Mouse (Mus musculus): ENCODE measurements at regions not wholly inside any gene's neighbourhood (a gene's known extent, or its start where the extent isn't known, plus 50 kb on each side); places are given as distances from the start of the nearest gene placed in this dataset.

GRCm38 (mm10) chr9:23045486-23045885 is 177.4 kb upstream of the Bmper start:
- in situ Hi-C loops (cut with MboI; ENCODE audit: low pct_unique_long_range_greater_than_20kb in 1 of 2, low sequenced_read_pairs in 2 of 2, unreplicated experiment in 1 of 2): no loop called here

GRCm38 (mm10) chr9:23050751-23051150 is 172.1 kb upstream of the Bmper start:
- in situ Hi-C loops (cut with MboI; ENCODE audit: low pct_unique_long_range_greater_than_20kb in 1 of 2, low sequenced_read_pairs in 2 of 2, unreplicated experiment in 1 of 2): no loop called here

DNA sequence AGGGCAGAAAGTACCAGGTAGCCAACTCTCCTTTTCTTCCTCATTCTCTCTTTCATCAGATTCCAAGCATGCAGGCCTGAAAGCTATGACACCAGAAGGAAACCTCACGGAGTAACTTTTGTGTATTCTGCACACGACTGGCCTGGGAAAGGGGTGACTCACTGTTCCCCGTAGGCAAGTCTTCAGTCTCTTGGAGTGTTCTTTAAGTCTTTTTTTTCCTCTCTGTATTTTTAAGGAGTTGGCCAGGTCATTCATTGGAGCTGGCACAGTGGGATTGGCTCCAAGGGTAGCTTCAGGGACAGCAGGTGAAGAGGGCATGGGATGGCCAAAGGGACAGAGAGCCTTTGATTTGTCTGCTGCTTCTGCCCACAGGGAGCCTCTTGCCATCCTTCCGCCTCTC is 163.3 kb upstream of the Bmper start:
- in situ Hi-C loops (cut with MboI; ENCODE audit: low pct_unique_long_range_greater_than_20kb in 1 of 2, low sequenced_read_pairs in 2 of 2, unreplicated experiment in 1 of 2): no loop called here

- in situ Hi-C loops (cut with MboI; ENCODE audit: low pct_unique_long_range_greater_than_20kb in 1 of 2, low sequenced_read_pairs in 2 of 2, unreplicated experiment in 1 of 2): no loop called here
Measured at GRCm38 (mm10) chr9:23060526-23060925, 162.3 kb upstream of the Bmper start.

DNA sequence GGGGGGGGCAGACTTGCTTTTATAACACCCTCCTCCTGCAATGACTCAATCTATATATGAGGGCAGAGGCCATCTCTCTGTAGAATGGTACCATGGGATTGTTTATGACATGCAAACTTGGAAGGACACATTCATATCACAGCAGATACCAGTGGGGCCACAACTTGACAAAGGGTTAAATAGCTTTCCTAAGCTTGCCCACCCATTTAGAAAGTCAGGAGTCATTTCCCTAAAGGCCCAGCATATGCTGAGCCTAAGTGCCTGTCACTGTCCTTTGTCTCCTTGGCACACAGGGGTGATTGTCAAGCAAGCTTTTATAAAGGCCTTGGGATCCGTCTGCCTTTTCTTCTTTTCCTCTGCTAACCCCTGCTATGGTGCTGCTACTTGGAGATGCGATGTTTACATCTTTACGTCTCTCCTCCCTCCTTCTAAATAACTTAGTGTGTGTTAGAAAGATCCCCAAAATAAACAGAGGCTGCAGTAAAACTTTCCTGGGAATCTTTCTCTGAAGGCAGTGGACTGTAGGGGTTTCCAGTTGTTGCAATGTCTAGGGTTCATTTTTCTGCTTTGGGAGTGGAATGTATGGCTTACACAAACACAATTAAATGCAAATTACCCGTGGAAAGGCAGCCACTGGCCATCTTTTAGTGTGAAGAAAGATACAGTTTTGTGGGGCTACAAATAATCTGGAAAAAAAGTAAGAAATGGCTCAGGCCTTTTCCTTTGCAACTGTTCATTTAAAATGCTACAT is 161.5 kb upstream of the Bmper start:
- in situ Hi-C loops (cut with MboI; ENCODE audit: low pct_unique_long_range_greater_than_20kb in 1 of 2, low sequenced_read_pairs in 2 of 2, unreplicated experiment in 1 of 2): no loop called here

DNA sequence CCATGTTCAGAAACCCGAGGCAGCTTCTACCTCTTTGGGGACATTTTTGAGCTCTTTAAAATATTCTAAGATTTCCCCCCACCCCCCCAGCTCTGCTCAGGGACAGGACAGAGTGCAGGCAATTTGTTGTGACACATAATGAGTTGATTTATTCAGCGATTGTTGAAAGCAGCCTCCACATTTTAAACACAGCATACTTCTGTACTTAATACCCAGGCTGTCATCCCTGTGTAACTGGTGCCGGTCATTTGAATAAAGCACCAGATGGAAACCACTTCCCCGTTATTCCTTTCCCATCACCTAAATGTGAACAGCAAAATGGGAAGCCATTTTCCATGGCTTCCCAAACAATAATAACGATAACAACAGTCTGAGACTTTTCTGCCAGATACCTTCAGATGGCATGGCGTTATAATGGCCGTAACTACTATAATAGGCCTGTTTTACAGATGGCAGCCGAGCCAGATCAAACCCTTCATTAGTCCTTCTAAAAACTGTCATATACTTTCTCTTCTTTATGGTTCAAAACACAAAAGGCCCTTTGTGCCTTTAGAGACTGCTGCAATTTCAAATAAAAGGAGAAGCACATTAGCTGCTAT is 160.7 kb upstream of the Bmper start:
- in situ Hi-C loops (cut with MboI; ENCODE audit: low pct_unique_long_range_greater_than_20kb in 1 of 2, low sequenced_read_pairs in 2 of 2, unreplicated experiment in 1 of 2): no loop called here

DNA sequence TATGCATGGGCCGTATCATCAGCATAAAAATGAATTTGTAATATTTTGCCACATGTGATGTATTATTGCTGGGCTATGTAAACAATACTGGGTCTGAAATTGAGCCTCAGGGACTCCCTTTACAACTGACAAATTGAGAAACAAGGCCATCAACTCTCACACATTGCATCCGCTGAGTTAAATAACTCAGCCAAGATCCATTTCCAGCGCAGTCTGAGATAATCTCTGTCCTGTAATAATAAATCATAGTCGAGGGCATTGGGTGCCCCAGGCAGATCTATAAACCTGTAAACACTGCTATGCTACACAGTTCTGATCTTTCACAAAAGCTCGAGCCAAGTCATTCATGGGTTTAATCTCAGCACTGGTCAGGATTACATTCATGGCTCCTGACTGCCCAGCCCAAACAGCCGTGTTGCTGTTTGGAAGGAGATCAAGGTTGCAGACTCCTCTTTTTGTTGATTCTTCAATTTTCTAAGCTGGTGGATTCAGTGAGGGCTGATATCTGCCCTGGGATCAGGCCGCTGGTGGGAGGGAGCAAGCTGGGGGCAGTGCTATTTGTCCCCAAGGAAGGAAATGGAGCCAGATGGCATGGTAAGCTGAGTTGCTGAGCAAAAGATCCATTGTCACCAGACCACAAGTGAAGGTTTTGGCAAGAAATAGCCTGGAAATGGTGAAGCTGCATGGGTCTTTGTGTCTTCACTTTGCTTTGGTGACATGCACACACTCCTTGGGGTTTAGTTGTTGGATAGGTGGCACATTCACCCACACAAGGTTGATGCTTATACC is 160.0 kb upstream of the Bmper start:
- in situ Hi-C loops (cut with MboI; ENCODE audit: low pct_unique_long_range_greater_than_20kb in 1 of 2, low sequenced_read_pairs in 2 of 2, unreplicated experiment in 1 of 2): no loop called here

- in situ Hi-C loops (cut with MboI; ENCODE audit: low pct_unique_long_range_greater_than_20kb in 1 of 2, low sequenced_read_pairs in 2 of 2, unreplicated experiment in 1 of 2): no loop called here
Measured at GRCm38 (mm10) chr9:23064001-23064400, 158.9 kb upstream of the Bmper start.

DNA sequence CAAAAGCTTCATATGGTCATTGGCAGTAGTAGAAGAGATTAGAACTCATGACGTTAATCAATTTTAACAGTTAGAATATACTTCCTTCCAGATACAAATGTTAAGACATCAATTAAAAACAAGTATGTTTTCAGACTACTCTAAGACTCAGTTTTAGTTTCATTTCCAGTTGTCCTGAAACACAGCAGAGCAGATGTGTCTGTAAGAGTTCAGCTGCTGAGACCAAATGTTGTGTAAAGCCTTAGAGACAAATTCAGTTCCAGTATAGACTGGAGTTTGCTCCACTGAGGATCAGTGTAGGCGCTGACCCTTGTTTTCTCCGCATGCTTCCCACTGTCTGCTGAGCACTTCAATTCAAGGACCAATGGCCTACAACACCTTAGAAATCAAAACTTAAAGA is 158.1 kb upstream of the Bmper start:
- in situ Hi-C loops (cut with MboI; ENCODE audit: low pct_unique_long_range_greater_than_20kb in 1 of 2, low sequenced_read_pairs in 2 of 2, unreplicated experiment in 1 of 2): no loop called here

DNA sequence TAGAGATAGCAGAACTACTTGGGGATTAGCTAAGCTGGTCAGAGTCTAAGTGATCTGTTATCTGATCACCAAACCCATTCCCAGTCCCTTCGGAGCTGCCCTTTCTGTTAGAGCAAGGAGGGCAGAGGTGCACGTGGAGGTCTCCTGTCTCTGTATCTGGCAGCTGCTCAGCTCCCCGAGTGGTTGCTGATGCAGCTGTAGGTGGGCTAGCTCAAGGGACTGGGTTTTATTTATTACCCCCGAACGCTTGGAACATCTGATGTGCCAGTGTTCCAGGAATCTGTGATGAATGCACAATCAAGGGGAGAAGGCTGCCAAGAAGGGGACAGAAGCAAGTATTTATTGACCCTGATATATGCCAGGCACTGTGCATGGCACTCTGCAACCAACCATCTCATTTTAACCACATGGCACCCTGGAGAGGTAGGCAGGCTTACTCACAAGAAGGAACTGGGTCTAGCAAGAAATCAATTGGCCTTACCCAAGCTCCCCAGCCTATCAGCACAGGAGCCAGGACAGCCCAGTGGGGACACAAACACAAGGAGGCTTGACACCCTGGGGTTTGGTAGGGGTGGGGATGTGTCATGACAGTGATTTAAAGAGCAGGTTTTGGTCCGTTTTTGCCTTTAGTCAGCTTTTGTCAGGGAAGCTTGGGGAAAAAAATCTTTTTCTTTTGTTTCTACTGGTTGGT is 154.6 kb upstream of the Bmper start:
- in situ Hi-C loops (cut with MboI; ENCODE audit: low pct_unique_long_range_greater_than_20kb in 1 of 2, low sequenced_read_pairs in 2 of 2, unreplicated experiment in 1 of 2): no loop called here

DNA sequence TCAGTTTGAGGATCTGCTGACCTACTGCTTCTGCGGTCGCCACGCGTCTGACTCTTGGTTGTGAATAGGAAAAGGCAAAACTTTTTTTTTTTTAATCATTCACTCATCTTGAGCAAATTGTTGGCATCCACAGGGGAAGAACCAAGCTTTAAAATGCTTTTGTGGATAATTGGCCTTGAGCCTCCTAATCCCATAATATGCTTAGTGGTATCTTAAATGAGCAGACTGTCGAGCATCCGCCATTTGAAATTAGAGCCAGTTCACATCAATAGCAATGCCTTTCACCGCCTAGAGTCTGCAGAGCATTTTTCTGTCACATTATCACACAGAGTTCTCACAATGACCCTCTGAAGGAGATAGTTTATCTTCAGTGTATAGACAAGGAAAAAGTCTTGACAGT is 153.7 kb upstream of the Bmper start:
- in situ Hi-C loops (cut with MboI; ENCODE audit: low pct_unique_long_range_greater_than_20kb in 1 of 2, low sequenced_read_pairs in 2 of 2, unreplicated experiment in 1 of 2): no loop called here

- in situ Hi-C loops (cut with MboI; ENCODE audit: low pct_unique_long_range_greater_than_20kb in 1 of 2, low sequenced_read_pairs in 2 of 2, unreplicated experiment in 1 of 2): no loop called here
Measured at GRCm38 (mm10) chr9:23071006-23071405, 151.9 kb upstream of the Bmper start.

GRCm38 (mm10) chr9:23072741-23073140 is 150.1 kb upstream of the Bmper start:
- in situ Hi-C loops (cut with MboI; ENCODE audit: low pct_unique_long_range_greater_than_20kb in 1 of 2, low sequenced_read_pairs in 2 of 2, unreplicated experiment in 1 of 2): no loop called here

- in situ Hi-C loops (cut with MboI; ENCODE audit: low pct_unique_long_range_greater_than_20kb in 1 of 2, low sequenced_read_pairs in 2 of 2, unreplicated experiment in 1 of 2): no loop called here
Measured at GRCm38 (mm10) chr9:23083562-23083961, 139.3 kb upstream of the Bmper start.

GRCm38 (mm10) chr9:23089339-23089738 is 133.5 kb upstream of the Bmper start:
- in situ Hi-C loops (cut with MboI; ENCODE audit: low pct_unique_long_range_greater_than_20kb in 1 of 2, low sequenced_read_pairs in 2 of 2, unreplicated experiment in 1 of 2): no loop called here

DNA sequence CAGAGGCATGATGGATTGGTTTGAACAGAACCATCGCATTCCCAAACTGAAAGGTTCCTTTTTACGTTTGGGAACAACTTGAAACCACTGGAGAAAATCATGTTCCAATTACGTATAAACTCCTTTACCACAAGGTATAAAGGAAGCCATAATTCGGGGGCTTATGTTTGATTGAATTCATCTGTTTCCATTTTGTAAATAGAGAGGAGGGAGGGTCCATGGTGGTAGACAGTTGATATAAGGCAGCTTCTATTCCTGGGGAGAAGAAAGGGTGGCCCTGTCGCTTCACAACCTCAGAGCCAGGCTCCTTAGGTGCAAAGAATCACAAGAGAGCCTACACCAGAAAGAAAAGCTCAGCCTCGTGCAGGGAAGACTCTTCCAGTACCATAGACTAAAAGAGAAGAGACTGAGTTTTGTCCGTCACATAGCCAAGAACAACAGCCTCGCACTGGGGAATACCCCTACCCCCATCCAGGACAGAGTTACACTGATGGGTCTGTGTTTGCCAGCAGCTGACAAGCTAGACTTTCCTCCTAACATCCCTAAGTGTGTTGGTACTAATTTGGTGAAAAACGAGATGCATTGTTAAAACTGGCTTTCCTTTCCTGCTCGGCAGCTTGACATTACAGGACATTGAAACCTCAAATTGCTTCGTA is 125.6 kb upstream of the Bmper start:
- in situ Hi-C loops (cut with MboI; ENCODE audit: low pct_unique_long_range_greater_than_20kb in 1 of 2, low sequenced_read_pairs in 2 of 2, unreplicated experiment in 1 of 2): no loop called here

DNA sequence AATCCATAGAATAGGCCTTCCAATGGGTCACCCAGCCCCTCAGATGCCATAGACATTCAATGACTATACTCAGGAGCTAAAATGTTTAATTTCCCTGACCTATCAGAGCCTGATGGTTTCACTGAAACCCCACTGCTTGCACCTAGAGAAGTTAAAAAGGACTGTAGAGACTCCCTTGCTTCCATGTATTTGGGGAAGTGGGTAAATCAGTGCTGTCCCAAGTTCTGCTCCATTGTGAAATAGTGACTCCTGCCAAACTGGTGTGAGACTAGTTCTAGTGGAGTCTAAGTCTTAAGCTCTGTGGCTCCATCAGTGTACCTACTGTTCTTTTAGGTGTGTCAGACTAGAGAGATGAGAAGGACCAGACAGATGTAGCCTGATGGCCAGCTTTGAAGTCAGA is 121.3 kb upstream of the Bmper start:
- in situ Hi-C loops (cut with MboI; ENCODE audit: low pct_unique_long_range_greater_than_20kb in 1 of 2, low sequenced_read_pairs in 2 of 2, unreplicated experiment in 1 of 2): no loop called here

- in situ Hi-C loops (cut with MboI; ENCODE audit: low pct_unique_long_range_greater_than_20kb in 1 of 2, low sequenced_read_pairs in 2 of 2, unreplicated experiment in 1 of 2): no loop called here
Measured at GRCm38 (mm10) chr9:23101990-23102796, 120.7 kb upstream of the Bmper start.
